Mouse (Mus musculus) leukemia stem cell, adult 10-12 weeks (primary cell): Measurements from ENCODE around the gene Mapk7. TPM values are rescaled to one million over a fixed set of nuclear protein-coding genes. Genes with fewer than 3 reads are reported as not detected.

Experiments
- polyA plus RNA-seq: library from polyadenylated mRNA; stranded (reverse); fragments of >175 nt; gene quantifications from 2 replicates; pipeline ENCODE4 v1.2.3, GENCODE M21; 2012; ENCODE audit warnings: low replicate concordance

The Mapk7 gene
- polyA plus RNA-seq = 24.2 and 32.0 TPM in 2 replicates

DNA sequence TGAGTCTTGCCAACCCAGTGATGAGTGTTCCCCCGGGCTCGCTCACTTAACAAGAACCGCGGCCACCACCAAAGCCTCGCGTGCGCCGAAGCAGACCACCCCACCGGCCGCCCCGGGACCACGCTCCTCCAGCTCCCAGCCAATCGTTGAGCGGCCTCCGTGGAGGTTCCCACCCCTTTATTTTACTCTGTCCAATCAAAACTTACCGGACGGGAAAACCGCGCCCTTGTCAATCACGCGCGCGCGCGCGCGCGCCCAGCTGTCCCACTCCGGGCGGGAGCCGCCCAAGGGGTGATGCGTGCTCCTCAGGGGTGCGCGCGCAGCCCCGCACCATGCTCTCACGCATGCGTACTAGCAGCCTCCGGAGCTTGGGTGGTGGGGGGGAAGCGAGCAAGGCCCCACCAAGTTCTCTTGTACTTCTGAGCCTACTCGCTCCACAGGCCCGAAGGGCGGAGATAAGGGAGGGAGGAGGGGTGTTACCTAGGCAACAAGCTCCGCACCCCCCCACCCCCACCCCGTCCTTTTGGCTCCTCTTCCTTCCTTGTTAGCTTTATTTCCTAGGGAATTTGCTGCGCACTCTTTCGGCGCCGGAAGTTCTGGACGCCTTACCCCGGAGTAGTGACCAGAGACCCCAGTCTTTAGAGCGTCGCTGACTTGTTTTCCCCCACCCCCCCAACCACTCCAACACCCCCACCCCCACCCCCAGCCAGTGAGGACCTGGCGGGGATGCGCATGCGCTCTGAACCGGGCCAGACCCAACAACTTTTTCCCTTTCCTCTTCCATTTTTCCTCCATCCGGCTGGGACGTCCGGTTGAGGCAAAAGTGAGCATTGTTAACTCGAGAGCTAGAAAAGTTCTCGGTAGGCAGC is at the start of gene Mapk7:
TSS of gene Mapk7 (minus strand) at position 278 of the 869 bp plus-strand sequence.

DNA sequence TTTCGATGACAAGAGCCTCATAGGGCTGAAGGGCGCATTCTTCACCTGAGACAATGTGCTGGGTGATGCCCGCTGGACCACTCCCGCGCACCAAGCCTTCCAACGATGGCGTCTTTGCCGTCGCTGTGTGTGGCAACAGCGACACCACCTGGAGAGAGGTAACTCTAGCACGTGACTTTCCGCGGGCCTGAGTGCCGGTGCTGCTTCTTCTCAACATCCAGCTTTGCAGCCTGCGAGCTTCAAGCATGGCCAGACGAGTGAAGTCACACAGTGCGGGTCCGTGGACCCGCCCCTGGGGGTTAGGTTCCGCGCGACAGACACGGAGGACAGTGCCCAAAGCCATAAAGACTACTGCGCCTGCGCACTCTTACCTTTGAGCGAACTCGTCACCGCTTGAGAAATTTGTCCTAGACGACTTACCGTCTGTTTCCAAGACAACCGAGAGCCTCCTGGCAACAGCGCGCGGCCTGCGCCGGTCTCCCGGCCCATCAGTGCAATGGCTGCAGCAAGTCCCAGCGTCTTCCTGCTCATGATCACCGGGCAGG is 10.6 kb upstream of the Mapk7 start, which contains the start of gene B9d1:
TSS of gene B9d1 (plus strand) at position 432 of the 545 bp plus-strand sequence.

DNA sequence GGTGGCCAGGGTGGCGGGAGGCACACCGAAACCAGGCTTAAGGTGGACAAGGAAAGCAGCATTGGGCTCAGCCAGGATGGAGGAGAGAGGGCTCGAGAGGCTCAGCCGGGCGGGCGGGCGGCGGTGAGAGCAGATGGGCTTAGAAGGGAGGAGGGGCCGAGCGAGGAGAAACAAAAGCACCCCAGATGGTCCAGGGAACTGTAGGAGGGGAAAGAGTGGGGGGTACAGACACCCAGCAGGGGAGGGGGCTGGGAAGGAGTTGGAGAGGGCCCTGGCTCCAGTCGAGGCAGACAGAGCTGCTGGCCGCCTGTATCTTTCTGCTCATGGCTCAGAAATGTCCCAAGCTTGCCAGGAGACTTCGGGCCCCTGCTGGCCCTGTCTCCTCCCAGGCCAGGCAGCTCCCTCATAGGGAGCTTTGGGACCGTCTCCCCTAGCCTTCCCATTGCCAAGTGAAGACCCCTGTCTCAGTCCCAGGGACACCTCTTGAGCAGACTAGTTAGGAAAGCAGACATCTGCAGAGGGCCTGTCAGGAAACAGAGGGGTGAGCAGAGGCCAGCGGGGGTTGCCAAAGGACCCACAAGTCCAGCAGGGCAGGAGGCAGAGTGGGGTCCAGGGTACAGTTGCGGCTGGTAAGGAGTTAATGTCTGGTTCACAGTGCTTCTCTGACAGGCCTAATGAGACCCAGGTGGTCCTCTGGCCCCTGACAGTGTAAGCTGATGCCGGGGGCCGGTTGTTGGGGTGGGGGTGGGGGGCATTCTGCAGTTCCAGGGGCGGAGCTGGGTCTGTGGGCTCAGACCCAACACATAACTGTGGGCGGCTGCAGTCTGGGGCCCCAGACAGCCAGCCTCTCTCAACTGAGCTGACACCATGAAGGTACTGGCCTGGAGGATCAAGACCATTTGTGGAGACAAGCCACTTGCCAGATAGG is 9.3 kb downstream of the Mapk7 start, which contains the start of gene Mfap4:
TSS of gene Mfap4 (plus strand) at position 819 of the 928 bp plus-strand sequence.

Other genes with a start within 250 kb of the Mapk7 start
- 5.4 and 6.1 TPM in 2 replicates for gene Aldh3a2, start 226.9 kb downstream of the Mapk7 start, polyA plus RNA-seq
- not detected in 2 replicates for gene Slc47a2, start 151.5 kb downstream of the Mapk7 start, polyA plus RNA-seq
- not detected in 2 replicates for gene Slc47a1, start 116.1 kb downstream of the Mapk7 start, polyA plus RNA-seq
- not detected in 2 replicates for gene Rnf112, start 40.3 kb downstream of the Mapk7 start, polyA plus RNA-seq
- gene Mfap4, start 9.0 kb downstream of the Mapk7 start, polyA plus RNA-seq = 0.26 TPM in 1 of 2 replicates, not detected in the other
- gene B9d1, start 10.7 kb upstream of the Mapk7 start, polyA plus RNA-seq = 1.8 and 4.2 TPM in 2 replicates
- gene Epn2, start 85.3 kb upstream of the Mapk7 start, polyA plus RNA-seq = 0.39 and 3.0 TPM in 2 replicates
- gene Grap, start 158.9 kb upstream of the Mapk7 start, polyA plus RNA-seq = 25.8 and 39.1 TPM in 2 replicates
- 29.6 and 33.2 TPM in 2 replicates for gene Fam83g, start 189.7 kb upstream of the Mapk7 start, polyA plus RNA-seq
- gene Slc5a10, start 226.4 kb upstream of the Mapk7 start, polyA plus RNA-seq = not detected in 2 replicates